Mouse (Mus musculus) CH12.LX (cell line): ENCODE results near the gene Heatr5a. TPM values are rescaled to one million over a fixed set of nuclear protein-coding genes. Genes with fewer than 3 reads are reported as not detected.

Experiments
- DNase-seq: peaks from one replicate; pipeline ENCODE4 v3.0.0-alpha.2; 2013; ENCODE audit errors: extremely low read depth
- H3K27ac ChIP-seq: 2 replicates; pipeline ENCODE4 v1.5.1; 2012; ENCODE audit warnings: low read depth, mild to moderate bottlenecking, control low read depth, moderate library complexity; ENCODE audit not compliant: insufficient read depth
- H3K27me3 ChIP-seq: replicated peaks from 2 replicates; pipeline ENCODE3; 2012; ENCODE audit warnings: inconsistent platforms
- H3K36me3 ChIP-seq, 2 experiments: replicated peaks in 1 of 2; 2 replicates each; pipeline versions ENCODE3 to v1.6.1; 2012; ENCODE audit warnings: inconsistent platforms in 1 of 2, low read length in 1 of 2, mild to moderate bottlenecking in 1 of 2, mixed read lengths in 1 of 2, moderate library complexity in 1 of 2; ENCODE audit not compliant: control insufficient read depth in 1 of 2, insufficient read depth in 1 of 2
- H3K4me1 ChIP-seq, 2 experiments: 2 replicates each; pipeline ENCODE4 v1.6.1; 2012; ENCODE audit warnings: inconsistent platforms in 1 of 2, moderate library complexity in 1 of 2; ENCODE audit not compliant: insufficient read depth in 2 of 2, control insufficient read depth in 1 of 2
- H3K4me2 ChIP-seq: 2 replicates; pipeline ENCODE4 v1.6.1; 2012; ENCODE audit warnings: low read depth, mild to moderate bottlenecking, control low read depth; ENCODE audit not compliant: poor library complexity, insufficient read depth, severe bottlenecking
- H3K4me3 ChIP-seq, 3 experiments: fragments of 150-350 bp in 1 of 3; sonication (generic) in 1 of 3; replicated peaks in 1 of 3; 2 replicates each; pipeline versions ENCODE3 to v1.5.1; 2011 to 2012; ENCODE audit warnings: low read depth in 2 of 3, low read length in 2 of 3, mild to moderate bottlenecking in 2 of 3, moderate library complexity in 2 of 3, control low read depth in 1 of 3, improper control_type of control experiment in 1 of 3, inconsistent platforms in 1 of 3, mixed read lengths in 1 of 3; ENCODE audit not compliant: poor library complexity in 1 of 3
- H3K79me2 ChIP-seq: replicated peaks from 2 replicates; pipeline ENCODE4 v1.6.1; 2012; ENCODE audit warnings: mild to moderate bottlenecking, moderate library complexity; ENCODE audit not compliant: control insufficient read depth, poor library complexity, insufficient read depth, severe bottlenecking; ENCODE audit errors: extremely low read depth
- H3K9ac ChIP-seq: 2 replicates; pipeline ENCODE4 v1.6.1; 2012; ENCODE audit warnings: low read depth, mild to moderate bottlenecking, control low read depth, moderate library complexity; ENCODE audit not compliant: insufficient read depth
- H3K9me3 ChIP-seq: replicated peaks from 2 replicates; pipeline ENCODE3; 2012; ENCODE audit warnings: low read length, inconsistent platforms, mixed read lengths
- BHLHE40 ChIP-seq: IDR thresholded peaks from 2 replicates; pipeline ENCODE4 v1.6.1; 2011; ENCODE audit warnings: mild to moderate bottlenecking, low read depth, low read length, improper control_type of control experiment
- CHD2 ChIP-seq: IDR thresholded peaks from 2 replicates; pipeline ENCODE4 v1.6.1; 2011; ENCODE audit warnings: low read length, improper control_type of control experiment
- E2F4 ChIP-seq: IDR thresholded peaks from 2 replicates; pipeline ENCODE4 v1.6.1; 2011; ENCODE audit warnings: low read depth, low read length, improper control_type of control experiment; ENCODE audit not compliant: insufficient replicate concordance
- ELF1 ChIP-seq: IDR thresholded peaks from 2 replicates; pipeline ENCODE4 v1.6.1; 2014; ENCODE audit warnings: low read depth, mild to moderate bottlenecking, inconsistent platforms, low read length, improper control_type of control experiment
- GABPA ChIP-seq: IDR thresholded peaks from 2 replicates; pipeline ENCODE4 v1.6.1; 2012; ENCODE audit warnings: low read depth, low read length, improper control_type of control experiment, inconsistent platforms; ENCODE audit not compliant: insufficient replicate concordance
- IRF4 ChIP-seq: IDR thresholded peaks from 2 replicates; pipeline ENCODE4 v1.6.1; 2014; ENCODE audit warnings: low read depth, mild to moderate bottlenecking, inconsistent platforms, low read length, improper control_type of control experiment
- JUND ChIP-seq: conservative IDR thresholded peaks from 2 replicates; pipeline ENCODE4 v1.6.1; 2011; ENCODE audit warnings: low read depth, low read length, improper control_type of control experiment
- MAX ChIP-seq: IDR thresholded peaks from 2 replicates; pipeline ENCODE4 v1.6.1; 2011; ENCODE audit warnings: low read length, improper control_type of control experiment
- MAZ ChIP-seq: IDR thresholded peaks from 2 replicates; pipeline ENCODE4 v1.6.1; 2012; ENCODE audit warnings: low read depth, mild to moderate bottlenecking, inconsistent platforms, low read length, improper control_type of control experiment, moderate library complexity
- MEF2A ChIP-seq: IDR thresholded peaks from 2 replicates; pipeline ENCODE4 v1.6.1; 2014; ENCODE audit warnings: low read depth, mild to moderate bottlenecking, inconsistent platforms, low read length, improper control_type of control experiment, borderline replicate concordance
- MXI1 ChIP-seq: IDR thresholded peaks from 2 replicates; pipeline ENCODE4 v1.6.1; 2011; ENCODE audit warnings: mild to moderate bottlenecking, low read depth, low read length, improper control_type of control experiment
- NELFE ChIP-seq: IDR thresholded peaks from 2 replicates; pipeline ENCODE4 v1.6.1; 2011; ENCODE audit warnings: low read depth, low read length, improper control_type of control experiment
- NRF1 ChIP-seq: IDR thresholded peaks from 2 replicates; pipeline ENCODE4 v1.6.1; 2014; ENCODE audit warnings: low read depth, mild to moderate bottlenecking, inconsistent platforms, low read length, improper control_type of control experiment, moderate library complexity
- RAD21 ChIP-seq: IDR thresholded peaks from 2 replicates; pipeline ENCODE4 v1.6.1; 2011; ENCODE audit warnings: low read depth, mild to moderate bottlenecking, low read length, improper control_type of control experiment, moderate library complexity
- RCOR1 ChIP-seq: conservative IDR thresholded peaks from 2 replicates; pipeline ENCODE4 v1.6.1; 2012; ENCODE audit warnings: low read depth, mild to moderate bottlenecking, inconsistent platforms, low read length, improper control_type of control experiment
- SIN3A ChIP-seq: IDR thresholded peaks from 2 replicates; pipeline ENCODE4 v1.6.1; 2012; ENCODE audit warnings: low read length, improper control_type of control experiment, inconsistent platforms
- TBP ChIP-seq: conservative IDR thresholded peaks from 2 replicates; pipeline ENCODE4 v1.6.1; 2011; ENCODE audit warnings: low read depth, low read length, improper control_type of control experiment
- TCF12 ChIP-seq: IDR thresholded peaks from 2 replicates; pipeline ENCODE4 v1.6.1; 2014; ENCODE audit warnings: low read depth, mild to moderate bottlenecking, inconsistent platforms, low read length, improper control_type of control experiment
- UBTF ChIP-seq: IDR thresholded peaks from 2 replicates; pipeline ENCODE4 v1.6.1; 2012; ENCODE audit warnings: low read depth, mild to moderate bottlenecking, inconsistent platforms, low read length, improper control_type of control experiment, moderate library complexity
- USF2 ChIP-seq: conservative IDR thresholded peaks from 2 replicates; pipeline ENCODE4 v1.6.1; 2011; ENCODE audit warnings: low read depth, low read length, improper control_type of control experiment
- ZC3H11A ChIP-seq: IDR thresholded peaks from 2 replicates; pipeline ENCODE4 v1.6.1; 2012; ENCODE audit warnings: low read depth, mild to moderate bottlenecking, inconsistent platforms, low read length, improper control_type of control experiment
- ZKSCAN1 ChIP-seq: IDR thresholded peaks from 2 replicates; pipeline ENCODE4 v1.6.1; 2012; ENCODE audit warnings: low read depth, inconsistent platforms, low read length, improper control_type of control experiment, borderline replicate concordance
- ZMIZ1 ChIP-seq: IDR thresholded peaks from 2 replicates; pipeline ENCODE4 v1.6.1; 2012; ENCODE audit warnings: low read depth, mild to moderate bottlenecking, inconsistent platforms, low read length, improper control_type of control experiment
- ZNF384 ChIP-seq: IDR thresholded peaks from 2 replicates; pipeline ENCODE4 v1.6.1; 2012; ENCODE audit warnings: low read depth, low read length, improper control_type of control experiment, inconsistent platforms
- dilution Hi-C: fragments of 300-500 bp; cut with MboI; formaldehyde crosslinking; loops from 2 replicates; pipeline ENCODE4 v1.14.3; 2020; ENCODE audit warnings: low sequenced_read_pairs; ENCODE audit not compliant: extremely low pct_unique_long_range_greater_than_20kb, extremely low pct_ligation_motif_present
- in situ Hi-C: fragments of 300-500 bp; cut with MboI; formaldehyde crosslinking; loops from 3 replicates; pipeline ENCODE4 v1.14.3; 2019; ENCODE audit warnings: low sequenced_read_pairs, low pct_ligation_motif_present, low pct_unique_long_range_greater_than_20kb, mixed read lengths
- polyA plus RNA-seq: library from polyadenylated mRNA; unstranded; fragments of >175 nt; gene quantifications from 2 replicates; pipeline ENCODE4 v1.2.1, GENCODE M21; 2012; ENCODE audit warnings: low read depth; ENCODE audit not compliant: insufficient read length
- total RNA-seq, 2 experiments: library from RNA; depleted of rRNA; stranded (reverse); fragments of 300-350 nt in 1 of 2; fragments of >200 nt in 1 of 2; gene quantifications; 2 replicates each; pipeline ENCODE4 v1.2.3; 2012 to 2014

Gene Heatr5a
- total and polyA plus RNA-seq, 3 experiments = 5.4 to 7.3 (median 6.4) TPM

DNA sequence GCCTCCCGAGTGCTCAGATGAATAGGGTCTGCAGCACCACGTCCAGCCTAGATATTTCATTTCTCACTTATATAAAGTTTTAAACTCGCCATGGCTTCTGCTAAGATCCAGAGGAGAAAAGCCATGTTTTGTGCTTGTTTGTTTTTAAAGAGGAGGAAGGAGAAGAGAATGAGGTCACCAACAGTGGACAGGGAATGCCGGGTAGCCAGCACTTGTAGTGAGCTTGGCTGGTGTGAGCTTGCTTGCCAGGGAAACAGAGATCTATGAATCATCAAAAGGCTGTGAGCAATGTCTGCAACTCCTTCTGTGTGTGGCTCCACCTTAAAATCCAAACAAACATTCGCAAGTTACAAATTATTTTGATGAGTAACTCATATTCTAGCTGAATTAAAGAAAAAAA is 17.4 kb upstream of the Heatr5a start:
- Histone ChIP-seq H3K9ac (no peak overlapping the region), H3K4me1 (no peaks in the 10 kb centered on the region; a peak in 2 of 4 replicates), H3K79me2 (no peaks in the 10 kb centered on the region), H3K27ac (no peak overlapping the region), H3K36me3 (peaks cover 0 to 19% of the 10 kb centered on the region in 2 experiments), H3K4me2 (no peak overlapping the region), H3K4me3 (no peak overlapping the region), H3K27me3 (no peaks in the 10 kb centered on the region), H3K9me3 (no peaks in the 10 kb centered on the region)
- in situ Hi-C loops = no loop called here
- TF ChIP-seq MAX (no peak), MEF2A (no peak), MXI1 (no peak), RAD21 (no peak), JUND (no peak), ZNF384 (no peak), ZC3H11A (no peak), CHD2 (no peak), ELF1 (no peak), NRF1 (no peak), MAZ (no peak), IRF4 (no peak), GABPA (no peak), RCOR1 (no peak), USF2 (no peak), ZKSCAN1 (no peak), BHLHE40 (no peak), SIN3A (no peak), NELFE (no peak)
- dilution Hi-C loops = no loop called here
- no peak for DNase-seq

GRCm38 (mm10) chr12:51985826-51986225 is 14.7 kb upstream of the Heatr5a start:
- no peak for DNase-seq
- no peaks in the 10 kb centered on the region for H3K79me2 ChIP-seq
- no peaks in the 10 kb centered on the region for H3K27me3 ChIP-seq
- no peaks in the 10 kb centered on the region for H3K9me3 ChIP-seq
- H3K27ac ChIP-seq = no peak overlapping the region
- in situ Hi-C loops = no loop called here
- TF ChIP-seq TBP = no peak
- TF ChIP-seq JUND = no peak
- TF ChIP-seq NELFE = no peak
- TF ChIP-seq TCF12 = no peak
- TF ChIP-seq ZMIZ1 = no peak
- no peak for TF ChIP-seq ELF1
- no peak for TF ChIP-seq E2F4
- no peak for TF ChIP-seq GABPA
- TF ChIP-seq MAX = no peak
- no peak for TF ChIP-seq UBTF
- TF ChIP-seq, all 38 proteins: peak for 0
- no peak overlapping the region for H3K9ac ChIP-seq
- no peaks in the 10 kb centered on the region; a peak in 2 of 4 replicates for H3K4me1 ChIP-seq
- H3K4me2 ChIP-seq = no peak overlapping the region
- dilution Hi-C loops = no loop called here
- peaks cover 0 to 8% of the 10 kb centered on the region in 2 experiments for H3K36me3 ChIP-seq
- H3K4me3 ChIP-seq = no peak overlapping the region
